Mouse (Mus musculus) lung, postnatal 25 days (tissue): ENCODE measurements at regions not wholly inside any gene's neighbourhood (a gene's known extent, or its start where the extent isn't known, plus 50 kb on each side); places are given as distances from the start of the nearest gene placed in this dataset.

Experiments
- DNase-seq: peaks from one replicate; pipeline ENCODE4 v3.0.0; 2022; ENCODE audit warnings: low spot score

- no peak for DNase-seq
Measured at GRCm38 (mm10) chr14:24876508-24876907, 389.6 kb downstream of the Rps24 start.

DNA sequence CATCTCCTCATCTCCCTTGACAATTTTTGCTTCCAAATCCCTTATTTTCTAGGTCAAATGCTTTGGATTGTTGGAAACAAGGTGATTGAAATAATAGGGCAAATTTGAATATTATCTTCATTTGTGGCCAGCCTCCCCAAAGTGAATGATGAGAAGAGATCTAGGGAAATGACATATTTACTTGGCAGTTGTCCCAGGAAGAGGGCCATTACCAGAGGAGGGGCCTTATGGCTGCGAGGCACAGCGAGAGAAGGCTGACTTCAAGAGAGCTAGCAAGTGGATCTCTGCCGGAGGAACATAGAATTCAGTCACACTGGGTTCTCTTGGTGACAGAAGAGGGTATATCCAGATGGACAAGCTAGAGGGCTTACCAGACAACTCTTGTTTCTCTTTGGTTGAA lies 390.9 kb downstream of the Rps24 start:
- DNase-seq, result no peak

DNA sequence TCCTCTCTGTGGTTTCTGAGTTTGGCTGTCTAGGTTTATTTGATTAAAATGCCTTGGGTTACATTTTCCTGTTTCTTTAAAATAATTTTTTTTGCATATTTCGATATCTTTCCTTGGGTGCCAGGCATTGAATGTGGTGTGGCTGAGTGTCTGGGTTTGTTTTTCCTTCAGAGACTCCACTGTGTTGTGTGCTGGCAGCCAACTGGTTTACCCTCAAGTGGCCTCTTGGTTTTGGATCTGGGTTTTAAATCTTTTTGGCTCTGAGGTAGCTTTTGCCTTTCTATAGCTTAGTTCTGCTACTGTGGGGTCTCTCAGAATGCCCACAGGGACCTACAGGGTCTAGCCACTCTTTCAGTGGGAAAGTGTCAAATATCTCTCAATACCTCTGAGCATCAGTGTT lies 399.2 kb downstream of the Rps24 start:
- no peak for DNase-seq

GRCm38 (mm10) chr14:24886896-24887421 lies 400.0 kb downstream of the Rps24 start:
- DNase-seq, result no peak

DNA sequence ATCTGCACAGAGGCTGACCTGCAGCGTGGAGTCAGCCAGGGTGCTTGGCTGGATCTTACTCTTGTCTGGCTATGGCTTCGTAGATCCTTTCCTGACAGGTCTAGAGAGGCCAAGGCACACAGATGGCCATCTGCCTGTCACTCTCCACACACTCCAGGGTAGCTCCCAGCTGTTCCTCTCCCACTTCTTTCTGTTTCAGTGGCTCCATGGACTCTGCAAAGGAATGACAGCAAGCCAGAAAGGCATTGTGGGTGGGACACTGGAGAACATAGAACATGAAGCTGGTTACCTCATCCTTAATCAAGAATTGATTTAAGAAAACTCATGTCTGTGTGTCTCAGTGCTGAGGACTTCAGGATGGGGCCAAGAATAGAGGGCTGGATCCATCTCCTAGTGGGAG lies 403.9 kb downstream of the Rps24 start:
- DNase-seq, result no peak

- no peak for DNase-seq
Measured at GRCm38 (mm10) chr14:24895196-24895595, 408.3 kb downstream of the Rps24 start.

DNA sequence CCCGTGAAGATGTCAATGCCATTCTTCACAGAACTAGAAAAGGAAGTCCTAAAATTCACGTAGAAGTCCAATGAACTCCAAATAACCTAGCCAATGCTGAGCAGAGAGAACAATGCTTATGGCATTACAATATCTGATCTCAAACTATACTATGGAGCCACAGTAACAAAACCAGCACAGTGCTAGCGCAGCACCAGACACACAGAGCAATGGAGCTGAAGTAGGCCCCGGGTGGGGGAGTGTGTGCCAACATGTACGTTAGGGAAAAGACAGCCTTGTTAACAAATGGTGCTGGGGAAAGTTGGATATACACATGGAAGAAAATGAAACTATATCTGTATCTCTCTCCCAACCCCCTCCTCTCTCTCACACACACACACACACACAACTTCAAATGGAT lies 409.8 kb downstream of the Rps24 start:
- no peak for DNase-seq

- DNase-seq, result no peak
Measured at GRCm38 (mm10) chr14:24900501-24901179, 413.7 kb downstream of the Rps24 start.

GRCm38 (mm10) chr14:24901726-24902125 lies 414.8 kb downstream of the Rps24 start:
- no peak for DNase-seq

DNA sequence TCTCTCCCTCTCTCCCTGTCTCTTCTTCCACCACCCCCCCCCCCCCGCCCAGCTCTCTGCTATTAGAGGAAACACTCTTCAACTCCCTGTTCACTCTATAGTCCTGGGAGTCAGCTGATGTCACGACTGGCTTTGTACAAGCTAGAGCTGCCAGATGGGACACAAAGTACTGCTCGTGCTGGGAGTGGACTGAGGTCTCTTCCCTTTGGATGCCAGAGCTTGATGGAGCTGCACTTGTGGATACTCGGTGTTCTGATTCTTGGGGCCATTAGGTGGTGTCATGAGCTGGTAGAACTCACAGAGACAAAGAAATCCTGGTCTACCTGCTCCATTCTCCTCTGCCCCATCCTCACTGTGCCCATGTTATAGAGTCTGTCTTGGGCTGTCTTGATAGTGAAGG lies 415.9 kb downstream of the Rps24 start:
- peak; percentile 8 for DNase-seq

- no peak for DNase-seq
Measured at GRCm38 (mm10) chr14:24904712-24905111, 417.8 kb downstream of the Rps24 start.

- DNase-seq, result no peak
Measured at GRCm38 (mm10) chr14:24906916-24907315, 420.0 kb downstream of the Rps24 start.

DNA sequence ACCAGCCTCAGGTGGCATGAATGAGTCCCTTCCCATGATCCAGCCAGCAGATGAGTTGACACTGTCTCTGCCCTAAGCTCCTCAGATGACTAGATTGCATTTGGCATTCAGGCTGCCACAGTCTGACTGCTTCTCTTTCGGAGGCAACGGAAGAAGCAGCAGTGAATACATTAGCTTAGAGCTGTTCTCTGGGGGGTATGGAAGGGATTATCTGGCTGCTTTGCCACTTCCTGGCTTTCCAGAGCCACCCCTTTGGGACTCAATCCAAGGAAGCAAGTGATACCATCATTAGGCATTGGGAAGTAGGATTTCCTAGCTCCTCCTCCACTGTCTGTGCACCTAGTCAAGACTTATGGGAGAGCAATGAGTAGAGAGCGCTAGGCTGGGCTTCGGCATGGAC lies 421.5 kb downstream of the Rps24 start:
- no peak for DNase-seq

- no peak for DNase-seq
Measured at GRCm38 (mm10) chr14:24911621-24912020, 424.7 kb downstream of the Rps24 start.

DNA sequence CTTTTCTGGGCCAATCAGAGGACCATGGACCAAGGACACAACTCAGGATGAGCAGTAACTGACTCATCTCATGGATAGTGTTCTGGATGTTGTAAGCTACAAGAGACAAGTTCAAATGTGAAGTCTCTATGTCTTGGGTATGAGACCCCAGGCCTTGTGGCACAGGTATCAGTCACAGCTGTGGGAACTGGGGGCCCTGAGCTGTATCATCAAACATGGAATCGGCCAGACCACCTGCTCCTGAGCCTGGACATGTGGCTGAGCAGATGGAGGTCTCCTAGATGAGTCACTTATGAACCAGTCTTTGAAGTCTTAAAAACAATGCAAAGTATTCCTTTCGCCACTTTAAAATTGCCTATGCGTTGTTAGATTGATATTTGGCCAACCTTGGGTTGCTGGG lies 432.1 kb downstream of the Rps24 start:
- no peak for DNase-seq

- DNase-seq, result no peak
Measured at GRCm38 (mm10) chr14:24922006-24922405, 435.1 kb downstream of the Rps24 start.

DNA sequence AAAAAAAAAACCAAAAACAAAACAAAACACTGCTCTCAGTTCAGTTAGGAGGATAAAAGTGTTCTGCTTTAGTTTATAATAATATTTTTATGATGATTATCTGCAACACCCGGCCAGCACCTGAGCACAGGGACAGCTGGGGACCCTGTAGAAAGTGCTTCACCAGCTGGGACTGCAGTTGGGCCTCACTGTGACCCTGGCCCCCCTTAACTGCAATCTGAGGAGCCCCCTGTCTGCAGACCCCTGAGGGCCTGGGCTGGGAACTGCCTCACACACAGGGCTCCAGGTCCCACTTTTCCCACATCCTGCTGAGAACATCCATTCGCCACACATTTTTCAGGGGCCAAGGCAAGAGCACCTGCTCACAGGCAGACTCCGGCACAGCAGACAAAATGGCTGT lies 437.6 kb downstream of the Rps24 start:
- DNase-seq, result no peak

GRCm38 (mm10) chr14:24926086-24927048 lies 439.4 kb downstream of the Rps24 start:
- no peak for DNase-seq

DNA sequence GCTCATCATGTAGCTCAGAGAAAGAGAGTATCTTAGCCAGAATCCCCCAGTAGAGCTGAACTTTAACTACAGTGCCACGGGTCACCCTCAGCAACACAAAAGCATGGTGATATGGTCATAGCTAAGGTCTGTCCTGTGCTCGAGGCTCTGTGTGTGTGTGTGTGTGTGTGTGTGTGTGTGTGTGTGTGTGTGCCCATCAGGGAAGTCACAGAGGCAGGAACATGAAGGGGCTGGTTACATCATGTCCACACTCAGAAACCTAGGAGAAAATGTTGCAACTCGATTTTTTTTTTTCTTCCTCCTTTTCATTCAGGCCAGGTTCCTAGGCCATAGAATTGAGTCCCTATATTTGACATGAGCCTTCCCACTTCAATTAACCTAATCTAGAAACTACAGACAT lies 441.8 kb downstream of the Rps24 start:
- DNase-seq, result no peak

DNA sequence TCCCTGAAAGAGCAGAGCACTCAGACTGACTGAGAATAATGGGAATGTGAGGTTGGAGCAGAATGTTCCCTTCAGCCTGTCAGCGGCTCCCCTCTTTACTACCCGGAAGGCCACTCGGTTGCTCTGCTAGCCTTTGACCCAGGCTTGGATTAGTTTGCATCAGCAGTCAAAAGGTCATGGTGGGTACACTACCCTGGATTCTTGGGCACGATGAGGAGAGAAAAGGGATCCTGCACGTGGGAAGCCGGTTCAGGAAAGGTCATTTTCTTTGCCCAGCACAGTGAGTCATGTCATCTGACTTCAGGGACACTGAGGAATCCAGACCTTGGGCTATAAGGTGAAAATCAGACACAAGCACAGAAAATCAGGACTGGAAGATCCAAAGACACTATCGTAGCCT lies 443.3 kb downstream of the Rps24 start:
- no peak for DNase-seq

DNA sequence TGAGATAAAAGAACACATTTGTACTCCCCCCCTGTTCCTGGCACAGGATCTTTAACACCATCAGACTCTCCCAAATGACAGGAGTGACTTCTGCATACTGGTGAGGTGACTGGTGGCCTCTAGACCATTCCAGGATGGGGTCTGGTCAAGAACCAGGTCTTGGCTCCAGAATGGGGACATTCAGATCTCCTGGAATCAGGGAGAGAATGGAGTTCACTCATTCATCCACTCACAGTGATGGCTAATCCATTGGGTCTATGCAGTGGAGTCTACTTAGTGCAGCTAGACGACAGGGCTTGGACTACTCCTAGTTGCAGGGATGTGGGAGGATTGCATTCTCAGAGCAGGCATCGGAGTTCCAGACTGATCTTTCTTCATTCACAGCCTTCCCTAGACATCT lies 451.0 kb downstream of the Rps24 start:
- no peak for DNase-seq

DNA sequence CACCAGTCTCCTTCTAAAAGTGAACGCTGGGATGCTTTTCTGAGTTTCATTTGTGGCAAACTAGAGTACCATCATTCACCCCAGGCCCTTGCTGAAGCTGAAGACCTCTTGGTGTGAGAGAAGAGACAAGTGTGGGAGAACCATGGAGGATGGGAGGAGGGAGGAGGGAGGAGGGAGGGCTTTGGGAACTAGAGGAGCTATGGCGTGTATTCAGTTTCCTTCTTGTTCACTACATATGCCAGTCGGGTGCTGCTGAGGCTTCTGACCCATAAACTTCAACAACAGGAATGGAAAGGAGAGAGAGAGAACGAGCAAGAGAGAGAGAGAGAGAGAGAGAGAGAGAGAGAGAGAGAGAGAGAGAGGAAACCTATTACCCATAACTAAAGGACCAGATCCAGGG lies 452.1 kb downstream of the Rps24 start:
- no peak for DNase-seq
